Mouse (Mus musculus): ENCODE measurements around the gene Zfp618. TPM values are rescaled to one million over a fixed set of nuclear protein-coding genes. Genes with fewer than 3 reads are reported as not detected.

Gene Zfp618
- polyA plus RNA-seq, 1 experiment from 2014 or later = 39.5 TPM

DNA sequence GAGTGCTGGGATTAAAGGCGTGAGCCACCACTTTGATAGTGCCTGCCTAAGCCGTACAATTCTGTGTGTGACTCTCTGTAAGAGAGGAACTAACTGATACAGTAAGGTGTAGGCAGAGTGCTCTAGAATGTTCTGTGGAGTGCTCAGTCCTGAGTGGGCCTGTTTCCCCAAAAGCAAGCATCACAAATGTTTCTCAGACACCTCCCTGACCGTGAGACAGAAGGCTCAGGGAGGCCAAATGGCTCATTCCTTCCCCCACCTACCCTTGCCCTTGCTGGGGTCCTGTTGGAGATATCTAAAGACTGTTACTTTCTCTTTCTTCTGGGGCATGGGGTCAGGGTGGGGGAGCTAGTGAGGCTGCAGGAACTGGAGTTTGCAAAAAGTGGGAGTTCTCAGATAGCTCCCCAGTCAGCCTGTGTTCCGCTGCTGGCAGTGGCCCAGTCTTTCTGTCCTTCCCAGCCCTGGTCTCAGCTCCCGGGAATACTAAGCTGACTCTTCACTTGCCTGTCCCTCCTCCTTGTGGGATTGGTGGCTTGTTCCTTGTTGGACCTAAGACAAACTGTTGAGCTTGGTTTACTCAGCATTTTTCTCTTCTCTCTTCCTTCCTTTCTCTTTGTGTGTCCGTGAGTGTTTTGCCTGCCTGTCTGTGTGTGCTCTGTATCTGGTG is 55.8 kb downstream of the Zfp618 start:
- no peak overlapping the region for H3K9ac ChIP-seq
- peak overlapping the region; percentile 75 for H3K27ac ChIP-seq
- ATAC-seq (replicated peaks; ENCODE audit: low FRiP score) = 0 out of 2 replicates have a peak, but pooled peaks have one; percentile 31

GRCm38 (mm10) chr4:63023465-63023864 is 58.1 kb downstream of the Zfp618 start:
- H3K9me3 ChIP-seq (replicated peaks) = no peaks in the 10 kb centered on the region
- H3K4me3 ChIP-seq (replicated peaks) = no peak overlapping the region
- ATAC-seq (replicated peaks; ENCODE audit: low FRiP score) = no peak
- WGBS = 94% methylated on average over 7 of the region's 7 CpGs
- H3K27me3 ChIP-seq = no peaks in the 10 kb centered on the region
- H3K4me1 ChIP-seq = peaks cover 55% of the 10 kb centered on the region
- 0 out of 2 replicates have a peak, but pooled peaks cover 2% of the 10 kb centered on the region for H3K36me3 ChIP-seq
- H3K27ac ChIP-seq = no peak overlapping the region
- no peak overlapping the region for H3K4me2 ChIP-seq
- no peak overlapping the region for H3K9ac ChIP-seq

More for the DNA sequence above, 55.8 kb downstream of the Zfp618 start:
- H3K4me3 ChIP-seq (replicated peaks) = no peak overlapping the region
- WGBS = 46% methylated on average over 6 of the region's 6 CpGs
- H3K9me3 ChIP-seq (replicated peaks) = no peaks in the 10 kb centered on the region
- peaks cover 43% of the 10 kb centered on the region for H3K4me1 ChIP-seq
- H3K4me2 ChIP-seq = no peak overlapping the region
- no peaks in the 10 kb centered on the region for H3K27me3 ChIP-seq
- 0 out of 2 replicates have a peak, but pooled peaks cover 3% of the 10 kb centered on the region for H3K36me3 ChIP-seq

DNA sequence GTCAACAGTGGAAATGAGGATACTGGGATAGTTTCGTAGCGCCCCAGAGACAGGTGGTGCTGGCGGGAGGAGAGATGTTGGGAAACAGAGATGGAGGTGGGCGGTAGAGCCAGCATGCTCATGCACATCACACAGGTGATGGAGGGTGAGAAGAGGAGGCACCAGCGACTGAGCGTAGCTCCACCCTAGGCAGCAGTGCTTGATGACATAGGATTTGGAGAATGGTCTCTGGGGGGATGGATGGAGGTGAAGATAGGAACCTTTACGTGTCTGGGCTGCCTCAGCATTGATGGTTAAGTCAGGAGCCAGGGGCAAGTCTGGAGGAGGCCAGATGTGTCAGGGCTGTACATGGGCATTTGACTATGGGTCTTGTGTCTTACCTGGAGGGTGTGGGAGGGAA is 58.7 kb downstream of the Zfp618 start:
- H3K9me3 ChIP-seq (replicated peaks) = no peaks in the 10 kb centered on the region
- H3K27ac ChIP-seq = no peak overlapping the region
- no peak overlapping the region for H3K9ac ChIP-seq
- H3K27me3 ChIP-seq = no peaks in the 10 kb centered on the region
- H3K4me2 ChIP-seq = no peak overlapping the region
- no peak for ATAC-seq (replicated peaks; ENCODE audit: low FRiP score)
- H3K4me1 ChIP-seq = peaks cover 51% of the 10 kb centered on the region
- WGBS = 95% methylated on average over 7 of the region's 7 CpGs
- H3K4me3 ChIP-seq (replicated peaks) = no peak overlapping the region
- no peaks in the 10 kb centered on the region for H3K36me3 ChIP-seq

GRCm38 (mm10) chr4:63024734-63025256 is 59.4 kb downstream of the Zfp618 start:
- Histone ChIP-seq H3K9ac (no peak overlapping the region), H3K4me2 (no peak overlapping the region), H3K9me3 (replicated peaks) (no peaks in the 10 kb centered on the region), H3K27me3 (no peaks in the 10 kb centered on the region), H3K4me1 (peaks cover 45% of the 10 kb centered on the region), H3K4me3 (replicated peaks) (no peak overlapping the region), H3K27ac (no peak overlapping the region), H3K36me3 (no peaks in the 10 kb centered on the region)
- 83% methylated on average over 9 of the region's 9 CpGs for WGBS
- ATAC-seq (replicated peaks; ENCODE audit: low FRiP score) = no peak

GRCm38 (mm10) chr4:63025306-63025705 is 59.9 kb downstream of the Zfp618 start:
- ATAC-seq (replicated peaks; ENCODE audit: low FRiP score) = no peak
- Histone ChIP-seq H3K27me3 (no peaks in the 10 kb centered on the region), H3K36me3 (no peaks in the 10 kb centered on the region), H3K4me2 (no peak overlapping the region), H3K27ac (no peak overlapping the region), H3K9me3 (replicated peaks) (no peaks in the 10 kb centered on the region), H3K9ac (no peak overlapping the region), H3K4me3 (replicated peaks) (no peak overlapping the region), H3K4me1 (peaks cover 42% of the 10 kb centered on the region)
- 86% methylated on average over 9 of the region's 9 CpGs for WGBS

DNA sequence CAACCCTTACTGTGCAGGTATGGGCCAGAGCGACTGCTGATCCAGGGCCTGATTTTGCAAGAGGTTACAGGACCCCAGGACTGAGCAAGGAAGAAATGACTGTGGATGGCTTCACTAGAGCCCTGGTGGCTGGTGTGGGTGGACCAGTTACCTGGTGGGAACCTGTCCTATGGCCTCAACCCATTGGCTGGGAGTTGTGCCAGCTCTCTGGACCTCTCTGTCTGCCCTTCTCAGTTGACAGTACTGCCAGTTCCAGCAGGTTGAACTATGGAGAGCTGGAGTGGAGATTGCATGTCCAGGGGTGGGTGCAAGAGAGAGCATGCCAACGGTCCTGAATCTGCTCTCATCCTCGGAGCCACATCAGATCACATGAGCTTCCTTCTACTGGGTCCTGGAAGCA is 60.9 kb downstream of the Zfp618 start:
- Histone ChIP-seq H3K27ac (no peak overlapping the region), H3K36me3 (no peaks in the 10 kb centered on the region), H3K4me2 (no peak overlapping the region), H3K4me1 (peaks cover 41% of the 10 kb centered on the region), H3K27me3 (no peaks in the 10 kb centered on the region), H3K9me3 (replicated peaks) (no peaks in the 10 kb centered on the region), H3K9ac (no peak overlapping the region), H3K4me3 (replicated peaks) (no peak overlapping the region)
- WGBS = 91% methylated on average over 3 of the region's 3 CpGs
- no peak for ATAC-seq (replicated peaks; ENCODE audit: low FRiP score)

GRCm38 (mm10) chr4:63027451-63027850 is 62.1 kb downstream of the Zfp618 start:
- Histone ChIP-seq H3K4me3 (replicated peaks) (no peak overlapping the region), H3K36me3 (no peaks in the 10 kb centered on the region), H3K9ac (no peak overlapping the region), H3K27me3 (no peaks in the 10 kb centered on the region), H3K4me2 (no peak overlapping the region), H3K4me1 (peaks cover 45% of the 10 kb centered on the region), H3K27ac (no peak overlapping the region), H3K9me3 (replicated peaks) (no peaks in the 10 kb centered on the region)
- ATAC-seq (replicated peaks; ENCODE audit: low FRiP score) = no peak

GRCm38 (mm10) chr4:63030157-63030556 is 64.8 kb downstream of the Zfp618 start:
- Histone ChIP-seq H3K27ac (peak overlapping the region; percentile 72), H3K27me3 (no peaks in the 10 kb centered on the region), H3K9ac (no peak overlapping the region), H3K9me3 (replicated peaks) (no peaks in the 10 kb centered on the region), H3K36me3 (no peaks in the 10 kb centered on the region), H3K4me3 (replicated peaks) (no peak overlapping the region), H3K4me2 (no peak overlapping the region), H3K4me1 (peaks cover 59% of the 10 kb centered on the region)
- WGBS = 31% methylated on average over 5 of the region's 5 CpGs
- ATAC-seq (replicated peaks; ENCODE audit: low FRiP score) = no peak

GRCm38 (mm10) chr4:63031240-63031639 is 65.9 kb downstream of the Zfp618 start:
- peak overlapping the region; percentile 87 for H3K27ac ChIP-seq
- 59% methylated on average over 4 of the region's 4 CpGs for WGBS
- peaks cover 62% of the 10 kb centered on the region for H3K4me1 ChIP-seq
- H3K4me3 ChIP-seq (replicated peaks) = no peak overlapping the region
- no peak overlapping the region for H3K4me2 ChIP-seq
- no peak overlapping the region for H3K9ac ChIP-seq
- ATAC-seq (replicated peaks; ENCODE audit: low FRiP score) = no peak
- 0 out of 2 replicates have a peak, but pooled peaks cover 4% of the 10 kb centered on the region for H3K36me3 ChIP-seq
- H3K27me3 ChIP-seq = no peaks in the 10 kb centered on the region
- H3K9me3 ChIP-seq (replicated peaks) = no peaks in the 10 kb centered on the region

- H3K4me3 ChIP-seq (replicated peaks) = no peak overlapping the region
- peak overlapping the region; percentile 87 for H3K27ac ChIP-seq
- ATAC-seq (replicated peaks; ENCODE audit: low FRiP score) = no peak
- H3K9ac ChIP-seq = no peak overlapping the region
- 57% methylated on average over 9 of the region's 9 CpGs for WGBS
- H3K36me3 ChIP-seq = 0 out of 2 replicates have a peak, but pooled peaks cover 4% of the 10 kb centered on the region
- H3K4me1 ChIP-seq = peaks cover 59% of the 10 kb centered on the region
- no peaks in the 10 kb centered on the region for H3K9me3 ChIP-seq (replicated peaks)
- H3K27me3 ChIP-seq = no peaks in the 10 kb centered on the region
- no peak overlapping the region; the same call in 1 of the 2 replicates for H3K4me2 ChIP-seq
Observed at GRCm38 (mm10) chr4:63032581-63033006, 67.2 kb downstream of the Zfp618 start.

DNA sequence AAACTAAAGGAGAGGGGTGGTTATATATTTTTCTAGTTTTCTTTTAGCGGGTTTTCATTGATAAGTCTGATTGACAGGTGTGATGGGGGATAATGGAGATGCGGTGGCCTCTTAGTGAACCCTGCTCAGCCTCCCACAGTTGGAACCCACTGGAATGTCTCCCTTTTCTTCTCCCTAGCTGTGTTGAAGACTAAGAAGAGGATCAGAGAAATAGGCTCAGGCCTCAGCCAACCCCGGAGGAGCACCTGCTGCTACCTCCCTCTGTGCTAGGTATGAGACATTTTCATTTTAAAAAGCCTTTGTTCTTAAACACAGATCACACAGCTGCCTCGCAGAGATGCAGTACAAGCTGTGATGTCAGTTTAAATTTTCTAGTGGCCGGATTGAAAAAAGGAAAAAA is 68.4 kb downstream of the Zfp618 start:
- WGBS = 50% methylated on average over 5 of the region's 5 CpGs
- H3K27me3 ChIP-seq = no peaks in the 10 kb centered on the region
- H3K4me2 ChIP-seq = no peak overlapping the region
- H3K9ac ChIP-seq = no peak overlapping the region
- peak overlapping the region; percentile 87 for H3K27ac ChIP-seq
- no peak for ATAC-seq (replicated peaks; ENCODE audit: low FRiP score)
- H3K36me3 ChIP-seq = 0 out of 2 replicates have a peak, but pooled peaks cover 7% of the 10 kb centered on the region
- H3K4me3 ChIP-seq (replicated peaks) = no peak overlapping the region
- H3K4me1 ChIP-seq = peaks cover 66% of the 10 kb centered on the region
- H3K9me3 ChIP-seq (replicated peaks) = no peaks in the 10 kb centered on the region

- H3K9me3 ChIP-seq (replicated peaks) = no peaks in the 10 kb centered on the region
- no peak overlapping the region for H3K4me3 ChIP-seq (replicated peaks)
- no peak overlapping the region for H3K9ac ChIP-seq
- no peak overlapping the region for H3K27ac ChIP-seq
- 84% methylated on average over 7 of the region's 7 CpGs for WGBS
- no peaks in the 10 kb centered on the region for H3K27me3 ChIP-seq
- no peak for ATAC-seq (replicated peaks; ENCODE audit: low FRiP score)
- no peak overlapping the region for H3K4me2 ChIP-seq
- H3K36me3 ChIP-seq = peaks cover 20% of the 10 kb centered on the region; the same call in 1 of the 2 replicates
- peaks cover 62% of the 10 kb centered on the region for H3K4me1 ChIP-seq
Observed at GRCm38 (mm10) chr4:63035991-63036390, 70.6 kb downstream of the Zfp618 start.
